Mouse (Mus musculus) CD4-positive helper T cell, adult 2 months (primary cell): ENCODE data around the gene Prcd.
"Not testable (repeated sequence)": the region's sequence is repeated elsewhere in the genome, so short reads cannot be mapped to it uniquely, and the experiment has no call there.

Experiments
- DNase-seq: peaks from one replicate; pipeline ENCODE4 v3.0.0-alpha.2; 2012; ENCODE audit warnings: low read depth, missing footprints, low spot score

The Prcd gene

DNA sequence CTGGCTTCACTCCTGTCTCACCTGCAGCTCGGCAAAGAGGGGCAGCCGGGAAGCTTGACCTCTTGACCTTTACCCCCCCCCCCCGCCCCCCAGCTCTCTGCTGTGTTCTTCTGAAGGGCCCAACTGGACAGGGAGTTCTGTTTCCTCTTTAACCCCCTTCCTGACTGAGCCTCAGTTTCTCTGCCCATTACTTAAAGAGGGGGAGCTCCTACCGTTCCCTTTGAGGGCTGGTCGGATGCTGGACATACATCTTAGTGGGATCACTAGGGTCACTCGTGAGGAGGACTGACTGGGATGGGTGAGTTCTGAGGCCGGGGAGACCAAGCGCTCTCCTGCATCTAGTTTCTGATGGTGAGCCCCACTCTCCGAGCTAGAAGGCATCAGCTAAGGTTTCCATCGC is at the start of gene Prcd:
Prcd (plus strand) TSS at position 301 of the 400 bp plus-strand sequence.
- DNase-seq, result no peak

GRCm38 (mm10) chr11:116604097-116604496 is 49.2 kb upstream of the Prcd start:
- no peak for DNase-seq

- DNase-seq, result no peak
These were observed 45.6 kb upstream of the Prcd start for GRCm38 (mm10) chr11:116607717-116608116.

- DNase-seq, result no peak
These were observed 43.2 kb upstream of the Prcd start for GRCm38 (mm10) chr11:116609965-116610630.

DNA sequence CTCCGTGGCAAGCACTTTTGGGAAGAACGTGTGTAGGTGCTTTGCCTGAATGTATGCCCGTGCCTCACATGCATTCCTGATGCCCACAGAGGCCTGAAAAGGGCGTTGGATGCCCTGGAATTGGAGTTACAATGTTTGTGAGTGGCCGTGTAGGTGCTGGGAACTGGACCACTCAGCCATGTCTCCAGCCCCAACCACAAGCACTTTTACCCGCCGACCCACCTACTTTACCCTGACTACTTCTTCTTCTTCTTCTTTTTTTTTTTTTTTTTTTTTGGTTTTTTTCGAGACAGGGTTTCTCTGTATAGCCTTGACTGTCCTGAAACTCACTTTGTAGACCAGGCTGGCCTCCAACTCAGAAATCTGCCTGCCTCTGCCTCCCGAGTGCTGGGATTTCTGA is 42.2 kb upstream of the Prcd start:
- DNase-seq, result not testable (repeated sequence)

DNA sequence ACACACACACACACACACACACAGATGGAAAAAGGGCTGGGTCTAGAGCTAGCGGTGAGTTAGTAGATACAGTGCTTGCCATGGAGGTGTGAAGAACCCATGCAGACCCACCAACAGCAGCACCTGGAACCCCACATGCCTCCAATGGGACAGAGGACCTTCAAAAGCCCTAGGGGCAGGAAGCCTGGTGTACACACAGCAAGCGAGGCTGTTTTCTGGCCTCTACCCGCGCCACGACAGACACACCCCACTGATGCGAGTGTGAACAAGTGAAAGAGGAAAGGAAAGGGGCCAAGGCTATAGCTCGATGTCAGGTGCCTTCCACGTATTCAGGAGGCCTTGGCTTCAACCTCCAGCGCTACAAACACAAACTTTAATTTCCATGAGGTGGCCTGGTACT is 41.5 kb upstream of the Prcd start:
- DNase-seq, result no peak

DNA sequence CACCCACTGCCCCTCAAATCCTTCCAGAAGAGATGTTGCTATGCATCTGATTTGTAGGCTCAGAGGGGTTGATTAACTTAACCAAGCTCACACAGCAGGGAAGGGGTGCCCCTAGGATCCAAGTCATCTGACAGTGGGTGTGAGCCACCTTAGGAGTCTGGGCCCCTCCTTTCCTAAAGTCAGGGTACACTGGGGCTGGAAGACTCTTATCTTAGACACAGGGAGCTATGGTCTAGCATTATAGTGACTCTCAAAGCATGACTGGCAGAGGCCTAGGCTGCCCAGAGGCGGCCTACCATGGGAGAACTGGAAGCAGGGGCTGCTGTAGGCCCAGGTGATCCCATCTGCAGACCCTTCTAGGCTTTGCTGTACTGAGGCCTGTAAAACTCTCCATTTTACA is 40.8 kb upstream of the Prcd start:
- DNase-seq, result no peak

- DNase-seq, result no peak
These were observed 40.1 kb upstream of the Prcd start for GRCm38 (mm10) chr11:116613234-116613633.

- DNase-seq, result peak; percentile 83
These were observed 37.4 kb upstream of the Prcd start for GRCm38 (mm10) chr11:116615735-116616437.

GRCm38 (mm10) chr11:116616438-116617118 is 36.8 kb upstream of the Prcd start:
- peak; percentile 65 for DNase-seq

- DNase-seq, result peak; percentile 50
These were observed 35.7 kb upstream of the Prcd start for GRCm38 (mm10) chr11:116617641-116618040.

DNA sequence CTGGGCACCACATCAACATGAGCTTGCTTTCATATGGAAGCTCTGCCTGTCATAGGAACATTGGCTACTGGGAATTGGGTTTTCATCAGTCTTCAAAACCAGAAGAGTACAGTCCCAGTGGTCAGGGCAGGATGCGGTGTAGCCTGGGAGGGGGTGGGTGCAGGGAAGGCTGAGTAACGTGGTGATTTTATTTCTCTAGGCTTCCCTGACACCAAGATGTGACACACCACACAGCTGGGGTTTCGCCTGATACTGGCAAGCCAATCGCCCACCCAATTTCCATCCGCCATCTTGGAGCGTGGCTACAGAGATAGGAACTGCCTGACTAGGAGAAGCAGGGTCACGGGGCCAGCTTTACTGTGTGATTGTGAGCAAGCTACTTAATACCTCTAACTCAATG is 34.7 kb upstream of the Prcd start:
- DNase-seq, result peak; percentile 60

- DNase-seq, result no peak
These were observed 34.2 kb upstream of the Prcd start for GRCm38 (mm10) chr11:116619156-116619555.

- no peak for DNase-seq
These were observed 33.8 kb upstream of the Prcd start for GRCm38 (mm10) chr11:116619561-116619960.

GRCm38 (mm10) chr11:116620073-116620472 is 33.3 kb upstream of the Prcd start:
- DNase-seq, result no peak

DNA sequence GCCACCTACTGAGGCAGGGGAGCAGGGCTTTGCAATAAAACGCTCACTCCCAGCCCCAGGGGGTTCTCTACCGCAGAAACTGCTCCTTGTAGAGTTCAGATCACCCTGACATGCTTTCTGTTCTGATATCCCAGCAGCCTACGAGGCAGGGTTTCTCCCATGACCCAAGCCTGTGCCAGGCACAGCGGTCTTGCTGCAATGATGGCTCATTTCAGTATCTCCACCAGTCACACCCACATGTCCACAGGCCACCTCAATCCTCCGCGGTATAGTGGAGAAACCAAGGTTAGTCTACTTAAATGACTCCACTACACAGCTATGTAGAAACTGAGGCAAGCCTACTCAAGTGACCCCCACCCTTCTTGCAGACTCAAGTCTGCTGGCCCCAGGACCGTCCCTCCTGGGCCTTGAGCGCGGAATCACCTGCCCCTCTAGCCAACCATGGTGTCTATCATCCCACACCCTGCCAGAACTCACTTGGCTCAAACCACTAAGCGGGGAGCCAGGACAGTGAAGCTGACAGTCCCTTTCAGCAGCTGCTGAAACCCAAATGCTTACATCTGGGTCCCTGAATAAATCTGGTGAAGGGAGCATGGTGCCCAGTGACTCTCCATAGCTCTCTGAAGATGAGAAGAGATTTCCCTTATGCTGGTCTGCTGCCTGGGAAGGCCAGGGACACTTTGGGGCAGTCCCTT is 32.6 kb upstream of the Prcd start:
- DNase-seq, result no peak

- no peak for DNase-seq
These were observed 32.1 kb upstream of the Prcd start for GRCm38 (mm10) chr11:116621258-116621704.

DNA sequence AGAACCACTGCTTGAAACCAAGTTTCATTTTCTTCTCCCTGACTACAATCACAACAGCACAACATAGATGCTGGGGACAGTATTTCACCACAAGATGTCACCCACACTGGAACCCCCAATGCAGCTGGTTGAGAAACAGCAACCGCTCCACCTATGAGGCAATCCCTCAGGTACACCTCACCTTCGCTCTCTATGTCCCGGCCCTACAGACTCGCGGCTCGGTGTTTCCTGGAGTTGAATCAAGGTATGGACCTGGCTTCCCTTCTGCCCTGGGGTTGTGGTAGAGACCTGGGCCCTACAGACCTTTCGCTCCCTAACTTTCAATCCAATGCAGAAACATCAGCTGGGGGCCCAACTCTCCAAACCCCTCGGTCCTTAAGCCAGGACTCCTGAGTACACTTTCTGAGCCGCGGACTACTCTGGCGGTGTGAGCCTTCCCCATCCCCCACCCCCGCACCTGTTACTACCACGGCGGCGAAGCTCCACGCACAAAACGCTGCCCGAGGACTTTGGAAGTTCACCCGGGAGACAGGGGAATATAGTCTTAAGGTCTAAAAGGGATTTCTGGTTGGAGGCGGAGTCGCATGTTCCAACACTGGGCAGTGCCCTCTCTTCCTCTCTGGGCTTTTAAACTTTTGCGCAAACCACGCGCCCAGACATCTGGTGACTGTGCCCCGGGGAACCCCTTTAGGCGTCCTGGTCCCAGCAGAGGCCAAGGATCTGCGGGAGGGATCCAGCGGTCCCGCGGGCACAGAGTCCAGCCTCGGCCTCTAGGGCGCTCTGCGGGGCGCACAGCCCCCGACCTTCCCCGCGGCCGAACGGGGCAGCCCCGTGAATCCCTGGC is 29.8 kb upstream of the Prcd start:
- DNase-seq, result peak; percentile 55

- DNase-seq, result peak; percentile 93
These were observed 29.1 kb upstream of the Prcd start for GRCm38 (mm10) chr11:116624131-116624832.
